Mouse (Mus musculus) testis, adult 2 months (tissue): Measurements from ENCODE around the gene Pigl. TPM values are rescaled to one million over a fixed set of nuclear protein-coding genes. Genes with fewer than 3 reads are reported as not detected.

Source experiments
- H3K27ac ChIP-seq: fragments of 200-500 bp; 2 replicates; pipeline ENCODE4 v1.5.1; 2012; ENCODE audit warnings: low read depth, low read length; ENCODE audit not compliant: control insufficient read depth, insufficient read depth
- H3K27me3 ChIP-seq: fragments of 200-500 bp; 2 replicates; pipeline ENCODE4 v1.6.1; 2012; ENCODE audit warnings: mild to moderate bottlenecking, low read length, moderate library complexity; ENCODE audit not compliant: control insufficient read depth, insufficient read depth
- H3K36me3 ChIP-seq: fragments of 200-500 bp; 2 replicates; pipeline ENCODE4 v1.6.1; 2012; ENCODE audit warnings: mild to moderate bottlenecking, low read length; ENCODE audit not compliant: control insufficient read depth, insufficient read depth
- H3K4me1 ChIP-seq: fragments of 200-500 bp; 2 replicates; pipeline ENCODE4 v1.6.1; 2012; ENCODE audit warnings: low read length; ENCODE audit not compliant: control insufficient read depth, insufficient read depth
- H3K4me3 ChIP-seq: fragments of 200-500 bp; 2 replicates; pipeline ENCODE4 v1.5.1; 2012; ENCODE audit warnings: low read depth, mild to moderate bottlenecking, low read length, moderate library complexity, mixed read lengths; ENCODE audit not compliant: control insufficient read depth
- CTCF ChIP-seq: fragments of 200-500 bp; IDR thresholded peaks from 2 replicates; pipeline ENCODE4 v1.5.1; 2012; ENCODE audit warnings: low read depth, mild to moderate bottlenecking, inconsistent platforms, low read length, moderate library complexity; ENCODE audit not compliant: control insufficient read depth, insufficient read depth, insufficient replicate concordance
- POLR2A ChIP-seq: fragments of 200-500 bp; IDR thresholded peaks from 2 replicates; pipeline ENCODE4 v1.6.1; 2012; ENCODE audit warnings: low read depth, mild to moderate bottlenecking, inconsistent platforms, low read length, moderate library complexity; ENCODE audit not compliant: control insufficient read depth
- polyA plus RNA-seq: library from polyadenylated mRNA; depleted of rRNA; stranded (reverse); fragments of >200 nt; gene quantifications from 2 replicates; pipeline ENCODE4 v1.2.3, GENCODE M21; 2012

The Pigl gene
- polyA plus RNA-seq, 1 experiment: 5.8 TPM

DNA sequence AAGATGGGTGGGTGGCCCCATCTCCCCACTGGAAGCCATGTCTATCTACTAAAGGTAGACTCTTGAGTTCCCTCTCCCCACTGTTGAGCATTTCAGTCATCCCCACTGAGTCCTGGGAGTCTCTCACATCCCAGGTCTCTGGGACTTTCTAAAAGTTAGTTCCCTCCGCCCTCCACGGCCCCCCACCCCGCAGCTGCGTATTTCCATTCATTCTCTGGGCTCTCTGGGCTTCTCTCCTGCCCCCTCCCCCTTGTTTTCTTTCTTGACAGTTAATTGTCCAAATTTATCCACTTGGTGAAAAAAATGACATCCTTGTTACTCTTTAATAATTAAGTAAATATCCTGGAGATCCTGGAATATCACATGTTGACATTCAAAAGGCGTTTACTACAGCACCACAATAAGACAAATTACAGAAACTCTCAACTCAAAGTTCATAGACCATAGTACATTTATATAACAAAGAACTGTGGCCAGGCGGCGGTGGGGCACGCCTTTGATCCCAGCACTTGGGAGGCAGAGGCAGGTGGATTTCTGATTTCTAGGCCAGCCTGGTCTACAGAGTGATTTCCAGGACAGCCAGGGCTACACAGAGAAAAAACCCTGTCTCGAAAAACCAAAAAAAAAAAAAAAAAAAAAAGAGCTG is 17.5 kb upstream of the Pigl start:
- H3K4me3 ChIP-seq: no peak overlapping the region
- no peaks in the 10 kb centered on the region for H3K4me1 ChIP-seq
- TF ChIP-seq CTCF (no peak), POLR2A (no peak)
- H3K36me3 ChIP-seq: no peaks in the 10 kb centered on the region
- H3K27me3 ChIP-seq: no peaks in the 10 kb centered on the region
- H3K27ac ChIP-seq: no peak overlapping the region

GRCm38 (mm10) chr11:62445799-62446198 is 12.5 kb upstream of the Pigl start:
- H3K36me3 ChIP-seq: no peaks in the 10 kb centered on the region

DNA sequence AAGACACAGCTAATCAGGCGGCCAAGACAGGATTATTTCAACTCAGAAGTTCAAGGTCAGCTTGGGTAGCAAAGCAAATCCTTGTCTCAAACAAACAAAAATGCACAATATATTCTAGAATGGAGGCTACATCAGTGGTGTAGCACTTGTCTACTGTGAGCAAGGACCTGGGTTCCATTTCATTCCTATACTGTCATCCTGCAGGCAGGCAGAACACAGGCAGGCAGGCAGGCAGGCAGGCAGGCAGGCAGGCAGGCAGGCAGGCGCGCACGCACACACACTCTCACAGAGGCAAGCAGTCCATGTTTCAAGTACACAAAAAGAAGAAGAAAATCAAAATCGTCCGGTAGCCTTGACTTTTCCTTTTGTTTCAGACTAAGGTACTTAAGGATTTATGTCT is 9.3 kb upstream of the Pigl start:
- no peak for TF ChIP-seq CTCF
- TF ChIP-seq POLR2A: no peak
- Histone ChIP-seq H3K27me3 (no peaks in the 10 kb centered on the region), H3K36me3 (no peaks in the 10 kb centered on the region)

More at GRCm38 (mm10) chr11:62445799-62446198, 12.5 kb upstream of the Pigl start:
- Histone ChIP-seq H3K27me3 (no peaks in the 10 kb centered on the region), H3K4me3 (no peak overlapping the region), H3K4me1 (no peaks in the 10 kb centered on the region), H3K27ac (no peak overlapping the region)
- no peak for TF ChIP-seq CTCF
- no peak for TF ChIP-seq POLR2A

GRCm38 (mm10) chr11:62455193-62455592 is 3.1 kb upstream of the Pigl start:
- Histone ChIP-seq H3K36me3 (no peaks in the 10 kb centered on the region), H3K27me3 (no peaks in the 10 kb centered on the region), H3K27ac (no peak overlapping the region), H3K4me1 (no peaks in the 10 kb centered on the region; the same call in 1 of the 2 replicates), H3K4me3 (no peak overlapping the region)
- TF ChIP-seq POLR2A (no peak), CTCF (no peak)

More for the DNA sequence above, 9.3 kb upstream of the Pigl start:
- Histone ChIP-seq H3K4me1 (no peaks in the 10 kb centered on the region), H3K4me3 (no peak overlapping the region), H3K27ac (no peak overlapping the region)

GRCm38 (mm10) chr11:62456021-62456482 is 2.2 kb upstream of the Pigl start:
- no peaks in the 10 kb centered on the region for H3K36me3 ChIP-seq
- H3K4me3 ChIP-seq: peak overlapping the region; percentile 97
- no peaks in the 10 kb centered on the region for H3K27me3 ChIP-seq
- H3K27ac ChIP-seq: peak overlapping the region; percentile 86; the same call in 1 of the 2 replicates
- H3K4me1 ChIP-seq: no peaks in the 10 kb centered on the region; the same call in 1 of the 2 replicates
- TF ChIP-seq POLR2A: no peak
- no peak for TF ChIP-seq CTCF

GRCm38 (mm10) chr11:62456483-62457172 is 1.6 kb upstream of the Pigl start:
- Histone ChIP-seq H3K27me3 (no peaks in the 10 kb centered on the region), H3K27ac (peak overlapping the region; percentile 86), H3K4me1 (no peaks in the 10 kb centered on the region; the same call in 1 of the 2 replicates), H3K4me3 (peak overlapping the region; percentile 97), H3K36me3 (no peaks in the 10 kb centered on the region)
- 0 out of 2 replicates have a peak, but pooled peaks have one; percentile 20 for TF ChIP-seq POLR2A
- TF ChIP-seq CTCF: no peak

DNA sequence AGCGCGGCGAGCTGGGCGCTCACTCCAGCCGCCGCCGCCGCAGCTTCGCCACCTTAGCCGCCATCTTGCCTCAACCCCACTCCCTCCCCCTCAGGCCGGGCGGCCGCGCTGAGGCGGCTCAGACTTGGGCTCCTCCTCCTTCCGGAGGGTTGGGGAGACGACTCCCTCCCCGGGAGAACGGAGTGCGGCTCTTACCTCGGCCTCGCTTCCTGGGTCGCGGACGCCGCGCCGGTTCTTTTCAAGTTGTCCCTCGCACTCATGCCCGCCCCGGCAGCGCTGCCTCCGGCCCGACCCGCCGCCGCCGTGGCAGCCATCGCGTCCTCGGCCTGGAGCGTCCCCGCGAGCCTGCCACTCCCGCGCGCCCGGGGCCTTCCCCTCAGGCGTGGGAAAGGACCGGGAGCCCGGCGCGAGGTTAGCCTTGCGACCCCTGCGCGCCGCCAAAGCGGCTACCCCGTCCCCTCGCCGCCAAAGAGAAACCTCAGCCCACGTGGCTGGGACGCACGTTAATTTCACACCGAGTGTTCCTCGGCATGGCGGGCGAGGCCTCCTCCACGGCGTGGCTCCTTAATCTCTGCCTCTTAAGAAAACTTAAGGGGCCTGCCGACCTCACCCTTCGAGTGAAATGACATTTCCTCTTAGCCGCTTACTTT is 894 bp upstream of the Pigl start:
- Histone ChIP-seq H3K36me3 (no peaks in the 10 kb centered on the region), H3K27ac (peak overlapping the region; percentile 86), H3K4me3 (peak overlapping the region; percentile 97), H3K27me3 (no peaks in the 10 kb centered on the region), H3K4me1 (no peaks in the 10 kb centered on the region; the same call in 1 of the 2 replicates)
- TF ChIP-seq POLR2A (peak; percentile 86), CTCF (no peak)
